Mouse (Mus musculus): Measurements from ENCODE around the gene Ear14.

GRCm38 (mm10) chr14:51156736-51157068 lies 46.5 kb upstream of the Ear14 start:
- TF ChIP-seq CTCF (IDR thresholded peaks at IDR 0.05; ENCODE audit: extremely low read depth, insufficient read depth, low read length) (no peak), POLR2A (IDR thresholded peaks at IDR 0.05; ENCODE audit: extremely low read depth, insufficient read depth, low read length) (no peak)
